Mouse (Mus musculus) brain, embryonic 14.5 days (tissue): Measurements from ENCODE around the gene Cir1.

Experiments
- CTCF ChIP-seq: fragments of 200-500 bp; IDR thresholded peaks from 2 replicates; pipeline ENCODE4 v1.5.1; 2012; ENCODE audit warnings: inconsistent platforms, mild to moderate bottlenecking, moderate library complexity, borderline replicate concordance; ENCODE audit not compliant: insufficient read depth, insufficient read length; ENCODE audit errors: extremely low read depth
- POLR2A ChIP-seq: fragments of 200-500 bp; IDR thresholded peaks from 2 replicates; pipeline ENCODE4 v1.6.1; 2012; ENCODE audit warnings: mild to moderate bottlenecking, inconsistent platforms, borderline replicate concordance; ENCODE audit not compliant: poor library complexity, insufficient read depth, insufficient read length, severe bottlenecking; ENCODE audit errors: extremely low read depth

- TF ChIP-seq CTCF (no peak), POLR2A (no peak)
Measured at GRCm38 (mm10) chr2:73295023-73295422, 17.5 kb downstream of the Cir1 start.
